Mouse (Mus musculus) lung, embryonic 16.5 days (tissue): ENCODE measurements around the gene Cdkal1. TPM values are rescaled to one million over a fixed set of nuclear protein-coding genes. Genes with fewer than 3 reads are reported as not detected.

Experiments used
- ATAC-seq: fragments of 200-750 bp; cut with Nextera tagmentation; 2 replicates; pipeline ENCODE4 v1.8.0; 2017; ENCODE audit warnings: low read depth, mild to moderate bottlenecking, moderate library complexity
- H3K27ac ChIP-seq: fragments of 300-500 bp; sonication (generic); 2 replicates; pipeline ENCODE4 v1.5.1; 2014; ENCODE audit warnings: mild to moderate bottlenecking, control low read depth, low read length
- H3K27me3 ChIP-seq: fragments of 300-500 bp; sonication (generic); 2 replicates; pipeline ENCODE4 v1.6.1; 2014; ENCODE audit warnings: low read depth, low read length, mixed read lengths; ENCODE audit not compliant: control insufficient read depth, insufficient read depth
- H3K36me3 ChIP-seq: fragments of 300-500 bp; sonication (generic); 2 replicates; pipeline ENCODE4 v1.6.1; 2014; ENCODE audit warnings: low read length; ENCODE audit not compliant: control insufficient read depth, insufficient read depth
- H3K4me1 ChIP-seq: fragments of 300-500 bp; sonication (generic); replicated peaks from 2 replicates; pipeline ENCODE4 v1.6.1; 2014; ENCODE audit warnings: low read length, mixed read lengths; ENCODE audit not compliant: control insufficient read depth, insufficient read depth
- H3K4me2 ChIP-seq: fragments of 300-500 bp; sonication (generic); 2 replicates; pipeline ENCODE4 v1.6.1; 2014; ENCODE audit warnings: low read depth, low read length, control low read depth
- H3K4me3 ChIP-seq: fragments of 300-500 bp; sonication (generic); 2 replicates; pipeline ENCODE4 v1.5.1; 2014; ENCODE audit warnings: mild to moderate bottlenecking, low read length, control low read depth
- H3K9ac ChIP-seq: fragments of 300-500 bp; sonication (generic); 2 replicates; pipeline ENCODE4 v1.6.1; 2014; ENCODE audit warnings: low read length, control low read depth
- H3K9me3 ChIP-seq: fragments of 300-500 bp; sonication (generic); 2 replicates; pipeline ENCODE4 v1.6.1; 2016; ENCODE audit warnings: low read length; ENCODE audit not compliant: control insufficient read depth
- WGBS: fragments of 180-500 bp; shearing (Covaris S2); extraction: QIAGEN DNeasy Blood & Tissue Kit; methylation state at CpG from one replicate; pipeline ENCODE4 v1.1.7; 2014; 5-methylcytosine and 5-hydroxymethylcytosine counted together
- polyA plus RNA-seq: library from polyadenylated mRNA; unstranded; fragments of >200 nt; fragmentation: Nextera tagmentation; extraction: Ambion mirVana; gene quantifications from 2 replicates; pipeline ENCODE4 v1.2.1, GENCODE M21; 2015

Cdkal1 gene
- polyA plus RNA-seq, 1 experiment from 2014 or later: 32.1 TPM

GRCm38 (mm10) chr13:29164845-29165524 is 690.5 kb downstream of the Cdkal1 start:
- no peak overlapping the region for H3K4me3 ChIP-seq
- H3K36me3 ChIP-seq: no peaks in the 10 kb centered on the region
- no peak for ATAC-seq
- H3K27ac ChIP-seq: no peak overlapping the region
- H3K9me3 ChIP-seq: no peaks in the 10 kb centered on the region
- no peak overlapping the region for H3K9ac ChIP-seq
- 42% methylated on average over 15 of the region's 15 CpGs for WGBS
- peak overlapping the region; percentile 20 for H3K4me2 ChIP-seq
- H3K27me3 ChIP-seq: no peaks in the 10 kb centered on the region
- H3K4me1 ChIP-seq: no peaks in the 10 kb centered on the region; the same call in 1 of the 2 replicates

- Histone ChIP-seq H3K9ac (no peak overlapping the region), H3K27me3 (no peaks in the 10 kb centered on the region), H3K4me3 (no peak overlapping the region), H3K36me3 (no peaks in the 10 kb centered on the region), H3K4me2 (no peak overlapping the region), H3K9me3 (no peaks in the 10 kb centered on the region), H3K4me1 (no peaks in the 10 kb centered on the region; the same call in 1 of the 2 replicates), H3K27ac (no peak overlapping the region)
- ATAC-seq: no peak
- WGBS: 83% methylated on average over 2 of the region's 2 CpGs
Measured at GRCm38 (mm10) chr13:29162867-29163514, 692.5 kb downstream of the Cdkal1 start.

- no peak overlapping the region for H3K9ac ChIP-seq
- no peaks in the 10 kb centered on the region for H3K9me3 ChIP-seq
- H3K4me2 ChIP-seq: no peak overlapping the region
- no peak overlapping the region for H3K4me3 ChIP-seq
- ATAC-seq: no peak
- no peaks in the 10 kb centered on the region for H3K36me3 ChIP-seq
- H3K27ac ChIP-seq: no peak overlapping the region
- 43% methylated on average over 3 of the region's 3 CpGs for WGBS
- H3K4me1 ChIP-seq: no peaks in the 10 kb centered on the region; the same call in 1 of the 2 replicates
- no peaks in the 10 kb centered on the region for H3K27me3 ChIP-seq
Measured at GRCm38 (mm10) chr13:29162444-29162843, 693.0 kb downstream of the Cdkal1 start.

- no peaks in the 10 kb centered on the region for H3K27me3 ChIP-seq
- WGBS: 86% methylated on average over 3 of the region's 3 CpGs
- H3K9ac ChIP-seq: no peak overlapping the region
- no peak for ATAC-seq
- H3K4me2 ChIP-seq: no peak overlapping the region
- no peak overlapping the region for H3K4me3 ChIP-seq
- H3K9me3 ChIP-seq: no peaks in the 10 kb centered on the region
- no peak overlapping the region for H3K27ac ChIP-seq
- H3K4me1 ChIP-seq: no peaks in the 10 kb centered on the region; the same call in 1 of the 2 replicates
- H3K36me3 ChIP-seq: no peaks in the 10 kb centered on the region
Measured at GRCm38 (mm10) chr13:29161436-29161835, 694.0 kb downstream of the Cdkal1 start.

GRCm38 (mm10) chr13:29156703-29157102 is 698.8 kb downstream of the Cdkal1 start:
- H3K27ac ChIP-seq: no peak overlapping the region
- no peak overlapping the region for H3K9ac ChIP-seq

GRCm38 (mm10) chr13:29155297-29155696 is 700.2 kb downstream of the Cdkal1 start:
- ATAC-seq: no peak
- WGBS: 76% methylated on average over 3 of the region's 3 CpGs
- no peaks in the 10 kb centered on the region for H3K36me3 ChIP-seq

More at GRCm38 (mm10) chr13:29156703-29157102, 698.8 kb downstream of the Cdkal1 start:
- no peaks in the 10 kb centered on the region for H3K36me3 ChIP-seq
- H3K4me3 ChIP-seq: no peak overlapping the region
- no peaks in the 10 kb centered on the region for H3K9me3 ChIP-seq
- no peaks in the 10 kb centered on the region for H3K4me1 ChIP-seq
- H3K4me2 ChIP-seq: no peak overlapping the region
- no peaks in the 10 kb centered on the region for H3K27me3 ChIP-seq
- ATAC-seq: no peak
- 30% methylated on average over 4 of the region's 4 CpGs for WGBS

GRCm38 (mm10) chr13:29150120-29150519 is 705.4 kb downstream of the Cdkal1 start:
- H3K9me3 ChIP-seq: no peaks in the 10 kb centered on the region
- H3K36me3 ChIP-seq: no peaks in the 10 kb centered on the region
- 65% methylated on average over 13 of the region's 13 CpGs for WGBS
- no peak overlapping the region for H3K27ac ChIP-seq
- H3K4me2 ChIP-seq: no peak overlapping the region
- no peak overlapping the region for H3K4me3 ChIP-seq
- no peak overlapping the region for H3K9ac ChIP-seq
- H3K4me1 ChIP-seq: no peaks in the 10 kb centered on the region
- no peak for ATAC-seq
- H3K27me3 ChIP-seq: no peaks in the 10 kb centered on the region

More at GRCm38 (mm10) chr13:29155297-29155696, 700.2 kb downstream of the Cdkal1 start:
- H3K27ac ChIP-seq: no peak overlapping the region
- no peak overlapping the region for H3K4me2 ChIP-seq
- H3K9me3 ChIP-seq: no peaks in the 10 kb centered on the region
- H3K4me3 ChIP-seq: no peak overlapping the region
- H3K4me1 ChIP-seq: no peaks in the 10 kb centered on the region
- no peaks in the 10 kb centered on the region for H3K27me3 ChIP-seq
- H3K9ac ChIP-seq: no peak overlapping the region

GRCm38 (mm10) chr13:29149404-29149803 is 706.1 kb downstream of the Cdkal1 start:
- Histone ChIP-seq H3K27me3 (no peaks in the 10 kb centered on the region), H3K27ac (no peak overlapping the region), H3K4me1 (no peaks in the 10 kb centered on the region), H3K36me3 (no peaks in the 10 kb centered on the region), H3K9me3 (no peaks in the 10 kb centered on the region), H3K9ac (no peak overlapping the region), H3K4me2 (no peak overlapping the region), H3K4me3 (no peak overlapping the region)
- ATAC-seq: no peak
- 73% methylated on average over 6 of the region's 6 CpGs for WGBS

- no peaks in the 10 kb centered on the region for H3K4me1 ChIP-seq
- H3K9me3 ChIP-seq: no peaks in the 10 kb centered on the region
- no peak overlapping the region for H3K4me2 ChIP-seq
- H3K27ac ChIP-seq: no peak overlapping the region
- H3K27me3 ChIP-seq: no peaks in the 10 kb centered on the region
- 65% methylated on average over 9 of the region's 9 CpGs for WGBS
- H3K36me3 ChIP-seq: no peaks in the 10 kb centered on the region
- no peak for ATAC-seq
- no peak overlapping the region for H3K4me3 ChIP-seq
- no peak overlapping the region for H3K9ac ChIP-seq
Measured at GRCm38 (mm10) chr13:29148616-29149015, 706.9 kb downstream of the Cdkal1 start.
